Mouse (Mus musculus): Measurements from ENCODE around the gene Ranbp3. TPM values are rescaled to one million over a fixed set of nuclear protein-coding genes. Genes with fewer than 3 reads are reported as not detected.

The Ranbp3 gene
- total and polyA plus RNA-seq, 3 experiments = 137 to 150 TPM; not detected in 1

DNA sequence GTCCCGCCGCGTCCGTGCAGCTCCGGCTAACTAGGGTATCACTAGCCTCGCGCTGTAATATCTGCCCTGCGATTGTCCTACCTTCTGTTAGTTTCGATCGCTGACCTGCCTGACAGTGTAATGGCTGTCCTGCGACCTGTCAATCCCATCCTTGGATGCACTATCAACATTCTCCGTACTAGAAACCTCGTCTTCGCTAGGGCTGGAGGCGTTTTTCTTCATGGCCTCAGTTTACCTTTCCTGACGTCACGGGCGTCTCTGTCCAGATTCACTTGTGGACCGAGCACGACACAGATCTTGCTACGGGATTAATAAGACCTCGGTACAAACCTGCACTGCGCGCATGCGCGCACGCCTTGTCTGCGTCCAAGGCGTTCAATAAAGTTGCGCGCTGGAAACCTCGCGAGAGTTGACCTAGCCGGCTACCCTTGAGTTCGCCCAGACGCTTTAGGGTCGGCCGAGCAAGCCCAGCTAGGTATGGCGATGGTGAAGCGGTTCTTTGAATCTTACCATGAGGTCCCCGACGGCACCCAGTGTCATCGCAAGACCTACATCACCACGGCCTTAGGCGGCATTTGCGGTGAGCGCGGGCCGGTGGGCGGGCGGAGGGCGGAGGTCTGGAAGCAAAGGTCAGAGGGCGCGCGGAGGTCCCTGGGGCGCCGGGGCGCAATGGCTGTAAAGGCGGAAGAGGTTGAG, 44.4 kb downstream of the Ranbp3 start, which contains the start of the genes Ndufa11 and Vmac (continued):
- TF ChIP-seq JUND (IDR thresholded peaks at IDR 0.05; ENCODE audit: low read depth, low read length) (no peak), USF2 (IDR thresholded peaks at IDR 0.05; ENCODE audit: borderline replicate concordance in 1 of 2, insufficient read depth in 1 of 2, low read depth in 1 of 2, low read length in 2 of 2) (no peak), POLR2AphosphoS5 (IDR thresholded peaks at IDR 0.05; ENCODE audit: borderline replicate concordance, low read depth, low read length) (no peak), EP300 (IDR thresholded peaks at IDR 0.05; ENCODE audit: low read depth in 1 of 2, low read length in 2 of 2) (no peak), RCOR1 (IDR thresholded peaks at IDR 0.05; ENCODE audit: low read depth, low read length) (no peak), MYC (IDR thresholded peaks at IDR 0.05; ENCODE audit: low read depth, low read length) (no peak), CHD2 (IDR thresholded peaks at IDR 0.05; ENCODE audit: low read length) (peak; percentile 98), ZC3H11A (IDR thresholded peaks at IDR 0.05; ENCODE audit: low read depth, low read length) (no peak), POLR2AphosphoS2 (IDR thresholded peaks at IDR 0.05; ENCODE audit: low read length) (peak; percentile 73; the same call in 1 of the 2 replicates), NELFE (IDR thresholded peaks at IDR 0.05; ENCODE audit: low read depth, low read length) (peak; percentile 93), E2F4 (IDR thresholded peaks at IDR 0.05; ENCODE audit: borderline replicate concordance, low read depth, low read length) (no peak), RAD21 (IDR thresholded peaks at IDR 0.05; ENCODE audit: low read depth, low read length) (no peak), GABPA (IDR thresholded peaks at IDR 0.05; ENCODE audit: low read depth, low read length) (no peak), ELF1 (IDR thresholded peaks at IDR 0.05; ENCODE audit: low read depth, low read length) (no peak), MAX (IDR thresholded peaks at IDR 0.05; ENCODE audit: low read length) (no peak; the same call in none of the 2 replicates), KAT2A (conservative IDR thresholded peaks at IDR 0.05; ENCODE audit: low read depth, low read length) (no peak; the same call in 1 of the 2 replicates), MYB (IDR thresholded peaks at IDR 0.05; ENCODE audit: low read depth, low read length) (no peak), TCF12 (IDR thresholded peaks at IDR 0.05; ENCODE audit: low read depth, low read length) (peak; percentile 51; the same call in 1 of the 2 replicates)

DNA sequence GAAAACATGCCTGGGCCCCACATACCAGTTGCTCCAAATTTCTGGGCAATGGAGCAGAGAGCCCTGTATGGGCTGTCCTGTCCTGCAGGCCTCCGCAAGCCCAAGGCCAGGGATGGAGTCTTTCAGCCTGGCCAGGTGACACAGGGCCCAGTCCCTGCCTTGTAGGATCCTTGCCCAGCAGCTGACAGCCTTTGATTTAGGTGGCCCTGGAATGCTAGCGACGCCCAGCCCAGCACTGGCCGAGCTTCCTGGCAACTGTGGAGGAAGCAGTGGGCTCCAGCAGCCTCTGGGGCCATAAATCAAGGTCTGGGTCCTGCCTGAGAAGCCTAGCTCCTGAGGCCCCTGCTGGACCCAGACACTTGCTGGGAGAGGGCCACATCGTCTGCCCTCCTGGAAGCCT, 49.3 kb downstream of the Ranbp3 start:
- Histone ChIP-seq H3K36me3 (ENCODE audit: control insufficient read depth in 1 of 2, insufficient read depth in 2 of 2, low read length in 2 of 2) (peaks cover 0 to 3% of the 10 kb centered on the region in 2 experiments; a peak in 1 of 4 replicates), H3K9me3 (replicated peaks; ENCODE audit: insufficient read depth, low read length) (no peaks in the 10 kb centered on the region), H3K27ac (ENCODE audit: control insufficient read depth, low read depth, low read length) (no peak overlapping the region), H3K4me3 (ENCODE audit: control insufficient read depth in 1 of 2, insufficient read depth in 1 of 2, low read depth in 2 of 2, low read length in 2 of 2) (no peak overlapping the region), H3K27me3 (ENCODE audit: control insufficient read depth in 1 of 2, insufficient read depth in 2 of 2, low read length in 2 of 2) (no peaks in the 10 kb centered on the region), H3K9ac (ENCODE audit: control insufficient read depth, low read depth, low read length, poor library complexity, severe bottlenecking) (no peak overlapping the region), H3K4me1 (ENCODE audit: control insufficient read depth in 1 of 2, insufficient read depth in 2 of 2, low read length in 2 of 2) (peaks cover 0 to 6% of the 10 kb centered on the region in 2 experiments; a peak in 1 of 4 replicates), H3K79me2 (ENCODE audit: control insufficient read depth, insufficient read depth, low read length, poor library complexity) (peaks cover 18% of the 10 kb centered on the region)
- TF ChIP-seq BHLHE40 (IDR thresholded peaks at IDR 0.05; ENCODE audit: borderline replicate concordance, low read depth, low read length) (no peak), E2F4 (IDR thresholded peaks at IDR 0.05; ENCODE audit: borderline replicate concordance, low read depth, low read length) (no peak), TBP (IDR thresholded peaks at IDR 0.05; ENCODE audit: low read depth, low read length) (no peak), ZMIZ1 (IDR thresholded peaks at IDR 0.05; ENCODE audit: low read depth, low read length) (no peak), ELF1 (IDR thresholded peaks at IDR 0.05; ENCODE audit: low read depth, low read length) (no peak), ZKSCAN1 (IDR thresholded peaks at IDR 0.05; ENCODE audit: low read depth, low read length) (no peak), CHD1 (IDR thresholded peaks at IDR 0.05; ENCODE audit: low read depth, low read length) (no peak), MYC (IDR thresholded peaks at IDR 0.05; ENCODE audit: low read depth, low read length) (no peak)
- DNase-seq (ENCODE audit: low read depth, low spot score) = no peak

Measured in MEL (cell line).